Mouse (Mus musculus): ENCODE results near the gene Nkiras2. TPM values are rescaled to one million over a fixed set of nuclear protein-coding genes. Genes with fewer than 3 reads are reported as not detected.

Gene Nkiras2
- total and polyA plus RNA-seq, 3 experiments = 53.8 to 70.0 (median 60.0) TPM

GRCm38 (mm10) chr11:100603813-100604212 is 15.2 kb upstream of the Nkiras2 start:
- H3K27me3 ChIP-seq (replicated peaks) = no peaks in the 10 kb centered on the region
- no peak overlapping the region for H3K4me3 ChIP-seq (replicated peaks in 1 of 3; ENCODE audit: low read depth in 2 of 3, low read length in 2 of 3, poor library complexity in 1 of 3)
- peaks cover 36 to 91% of the 10 kb centered on the region in 2 experiments for H3K36me3 ChIP-seq (replicated peaks in 1 of 2; ENCODE audit: control insufficient read depth in 1 of 2, insufficient read depth in 1 of 2, low read length in 1 of 2)
- no peak overlapping the region for H3K4me2 ChIP-seq (ENCODE audit: insufficient read depth, low read depth, poor library complexity, severe bottlenecking)
- no peak overlapping the region for H3K9ac ChIP-seq (ENCODE audit: insufficient read depth, low read depth)
- no peaks in the 10 kb centered on the region for H3K9me3 ChIP-seq (replicated peaks; ENCODE audit: low read length)
- dilution Hi-C loops (cut with MboI; ENCODE audit: extremely low pct_ligation_motif_present, extremely low pct_unique_long_range_greater_than_20kb, low sequenced_read_pairs) (no loop called here), in situ Hi-C loops (cut with MboI; ENCODE audit: low pct_ligation_motif_present, low pct_unique_long_range_greater_than_20kb, low sequenced_read_pairs) (no loop called here)
- no peak for DNase-seq (ENCODE audit: extremely low read depth)
- H3K79me2 ChIP-seq (replicated peaks; ENCODE audit: control insufficient read depth, extremely low read depth, insufficient read depth, poor library complexity, severe bottlenecking) = peaks cover 93% of the 10 kb centered on the region
- no peak overlapping the region for H3K27ac ChIP-seq (ENCODE audit: insufficient read depth, low read depth)
- TF ChIP-seq USF1 (IDR thresholded peaks at IDR 0.05; ENCODE audit: low read depth, low read length) (no peak), ETS1 (conservative IDR thresholded peaks at IDR 0.05; ENCODE audit: low read depth, low read length) (no peak), CHD2 (IDR thresholded peaks at IDR 0.05; ENCODE audit: low read length) (no peak), ZMIZ1 (IDR thresholded peaks at IDR 0.05; ENCODE audit: low read depth, low read length) (no peak), CHD1 (IDR thresholded peaks at IDR 0.05; ENCODE audit: low read depth, low read length) (no peak), SMC3 (IDR thresholded peaks at IDR 0.05; ENCODE audit: low read depth, low read length) (no peak), MXI1 (IDR thresholded peaks at IDR 0.05; ENCODE audit: low read depth, low read length) (no peak), RCOR1 (conservative IDR thresholded peaks at IDR 0.05; ENCODE audit: low read depth, low read length) (no peak), USF2 (conservative IDR thresholded peaks at IDR 0.05; ENCODE audit: low read depth, low read length) (no peak)
- H3K4me1 ChIP-seq (ENCODE audit: control insufficient read depth in 1 of 2, insufficient read depth in 2 of 2) = peaks cover 20 to 74% of the 10 kb centered on the region in 2 experiments

- no peaks in the 10 kb centered on the region for H3K9me3 ChIP-seq (replicated peaks; ENCODE audit: low read length)
- H3K27me3 ChIP-seq (replicated peaks) = no peaks in the 10 kb centered on the region
- TF ChIP-seq MXI1 (IDR thresholded peaks at IDR 0.05; ENCODE audit: low read depth, low read length) = no peak
- TF ChIP-seq MAFK (IDR thresholded peaks at IDR 0.05; ENCODE audit: insufficient replicate concordance, low read length) = no peak
- no peak for TF ChIP-seq SIN3A (IDR thresholded peaks at IDR 0.05; ENCODE audit: low read length)
- TF ChIP-seq JUN (IDR thresholded peaks at IDR 0.05; ENCODE audit: insufficient read depth, low read depth, low read length) = no peak
- TF ChIP-seq GABPA (IDR thresholded peaks at IDR 0.05; ENCODE audit: insufficient replicate concordance, low read depth, low read length) = no peak
- TF ChIP-seq ELF1 (IDR thresholded peaks at IDR 0.05; ENCODE audit: low read depth, low read length) = no peak
- TF ChIP-seq PAX5 (IDR thresholded peaks at IDR 0.05; ENCODE audit: low read length) = no peak
- no peak for TF ChIP-seq USF2 (conservative IDR thresholded peaks at IDR 0.05; ENCODE audit: low read depth, low read length)
- TF ChIP-seq RCOR1 (conservative IDR thresholded peaks at IDR 0.05; ENCODE audit: low read depth, low read length) = no peak
- TF ChIP-seq NRF1 (IDR thresholded peaks at IDR 0.05; ENCODE audit: low read depth, low read length) = no peak
- no peak for TF ChIP-seq ETS1 (conservative IDR thresholded peaks at IDR 0.05; ENCODE audit: low read depth, low read length)
- TF ChIP-seq E2F4 (IDR thresholded peaks at IDR 0.05; ENCODE audit: insufficient replicate concordance, low read depth, low read length) = no peak
- TF ChIP-seq POLR2A (IDR thresholded peaks at IDR 0.05; ENCODE audit: low read depth, low read length) = no peak
- no peak for TF ChIP-seq HCFC1 (IDR thresholded peaks at IDR 0.05; ENCODE audit: low read depth, low read length)
- TF ChIP-seq MYC (IDR thresholded peaks at IDR 0.05; ENCODE audit: low read depth, low read length) = no peak
- TF ChIP-seq CTCF (conservative IDR thresholded peaks at IDR 0.05 in 1 of 2, IDR thresholded peaks at IDR 0.05 in 1 of 2; ENCODE audit: low read depth in 2 of 2, low read length in 2 of 2) = no peak
- peaks cover 30 to 85% of the 10 kb centered on the region in 2 experiments for H3K36me3 ChIP-seq (replicated peaks in 1 of 2; ENCODE audit: control insufficient read depth in 1 of 2, insufficient read depth in 1 of 2, low read length in 1 of 2)
- H3K79me2 ChIP-seq (replicated peaks; ENCODE audit: control insufficient read depth, extremely low read depth, insufficient read depth, poor library complexity, severe bottlenecking) = peaks cover 98% of the 10 kb centered on the region
- dilution Hi-C loops (cut with MboI; ENCODE audit: extremely low pct_ligation_motif_present, extremely low pct_unique_long_range_greater_than_20kb, low sequenced_read_pairs) (no loop called here), in situ Hi-C loops (cut with MboI; ENCODE audit: low pct_ligation_motif_present, low pct_unique_long_range_greater_than_20kb, low sequenced_read_pairs) (no loop called here)
- H3K27ac ChIP-seq (ENCODE audit: insufficient read depth, low read depth) = no peak overlapping the region
- no peak overlapping the region for H3K4me2 ChIP-seq (ENCODE audit: insufficient read depth, low read depth, poor library complexity, severe bottlenecking)
- peaks cover 14 to 74% of the 10 kb centered on the region in 2 experiments for H3K4me1 ChIP-seq (ENCODE audit: control insufficient read depth in 1 of 2, insufficient read depth in 2 of 2)
- no peak overlapping the region for H3K4me3 ChIP-seq (replicated peaks in 1 of 3; ENCODE audit: low read depth in 2 of 3, low read length in 2 of 3, poor library complexity in 1 of 3)
- H3K9ac ChIP-seq (ENCODE audit: insufficient read depth, low read depth) = no peak overlapping the region
- DNase-seq (ENCODE audit: extremely low read depth) = no peak
Observed at GRCm38 (mm10) chr11:100604321-100605005, 14.6 kb upstream of the Nkiras2 start.
